Mouse (Mus musculus) lung, postnatal 0 days (tissue): ENCODE measurements at regions not wholly inside any gene's neighbourhood (a gene's known extent, or its start where the extent isn't known, plus 50 kb on each side); places are given as distances from the start of the nearest gene placed in this dataset.
"Not testable (repeated sequence)": the region's sequence is repeated elsewhere in the genome, so short reads cannot be mapped to it uniquely, and the experiment has no call there.

ENCODE experiments used
- ATAC-seq: fragments of 200-750 bp; cut with Nextera tagmentation; 2 replicates; pipeline ENCODE4 v1.8.0; 2017; ENCODE audit warnings: moderate library complexity
- DNase-seq: peaks from one replicate; pipeline ENCODE4 v3.0.0-alpha.2; 2016; ENCODE audit warnings: low spot score
- H3K27ac ChIP-seq: fragments of 300-500 bp; sonication (generic); 2 replicates; pipeline ENCODE4 v1.5.1; 2014; ENCODE audit warnings: antibody characterized with exemption, mild to moderate bottlenecking, low read length, mixed read lengths
- H3K27me3 ChIP-seq: fragments of 300-500 bp; sonication (generic); replicated peaks from 2 replicates; pipeline ENCODE4 v1.6.1; 2014; ENCODE audit warnings: low read length, mixed read lengths; ENCODE audit not compliant: insufficient read depth
- H3K36me3 ChIP-seq: fragments of 300-500 bp; sonication (generic); 2 replicates; pipeline ENCODE4 v1.6.1; 2014; ENCODE audit warnings: low read length, mixed read lengths; ENCODE audit not compliant: insufficient read depth
- H3K4me1 ChIP-seq: fragments of 300-500 bp; sonication (generic); 2 replicates; pipeline ENCODE4 v1.6.1; 2014; ENCODE audit warnings: antibody characterized with exemption, low read depth, low read length, mixed read lengths; ENCODE audit not compliant: insufficient read depth
- H3K4me2 ChIP-seq: fragments of 300-500 bp; sonication (generic); replicated peaks from 2 replicates; pipeline ENCODE4 v1.6.1; 2014; ENCODE audit warnings: low read depth, mild to moderate bottlenecking, low read length, moderate library complexity, mixed read lengths
- H3K4me3 ChIP-seq: fragments of 300-500 bp; sonication (generic); 2 replicates; pipeline ENCODE4 v1.5.1; 2014; ENCODE audit warnings: low read depth, low read length
- H3K9ac ChIP-seq: fragments of 300-500 bp; sonication (generic); replicated peaks from 2 replicates; pipeline ENCODE4 v1.6.1; 2014; ENCODE audit warnings: low read depth, mild to moderate bottlenecking
- H3K9me3 ChIP-seq: fragments of 300-500 bp; sonication (generic); 2 replicates; pipeline ENCODE4 v1.6.1; 2016; ENCODE audit warnings: low read length, mixed read lengths
- WGBS: fragments of 180-500 bp; shearing (Covaris S2); extraction: QIAGEN DNeasy Blood & Tissue Kit; methylation state at CpG from one replicate; pipeline ENCODE4 v1.1.7; 2014; 5-methylcytosine and 5-hydroxymethylcytosine counted together

DNA sequence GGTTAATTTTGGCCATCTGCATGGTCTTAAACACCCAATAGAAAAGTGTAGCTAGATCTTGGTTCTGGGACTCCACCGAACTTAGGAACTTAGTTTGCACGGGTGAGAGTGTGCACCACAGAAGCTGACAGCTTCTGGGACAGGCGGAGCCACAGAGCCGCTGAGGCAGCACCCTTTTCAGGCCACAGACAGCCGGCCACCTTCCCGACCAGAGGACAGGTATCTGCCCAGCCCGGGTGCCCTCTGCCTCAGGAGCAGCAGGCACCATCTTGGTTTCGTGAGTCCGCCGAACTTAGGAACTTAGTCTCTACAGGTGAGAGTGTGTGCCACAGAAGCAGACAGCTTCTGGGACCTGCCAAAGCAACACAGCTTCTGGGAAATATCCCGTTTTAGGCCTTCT lies 82.6 kb downstream of the Btbd35f22 start:
- not testable (repeated sequence) for DNase-seq, H3K9ac ChIP-seq, H3K4me1 ChIP-seq, H3K4me3 ChIP-seq, H3K27me3 ChIP-seq, H3K9me3 ChIP-seq, H3K27ac ChIP-seq, ATAC-seq, H3K36me3 ChIP-seq, H3K4me2 ChIP-seq
- WGBS = 63% methylated on average over 7 of the region's 11 CpGs

DNA sequence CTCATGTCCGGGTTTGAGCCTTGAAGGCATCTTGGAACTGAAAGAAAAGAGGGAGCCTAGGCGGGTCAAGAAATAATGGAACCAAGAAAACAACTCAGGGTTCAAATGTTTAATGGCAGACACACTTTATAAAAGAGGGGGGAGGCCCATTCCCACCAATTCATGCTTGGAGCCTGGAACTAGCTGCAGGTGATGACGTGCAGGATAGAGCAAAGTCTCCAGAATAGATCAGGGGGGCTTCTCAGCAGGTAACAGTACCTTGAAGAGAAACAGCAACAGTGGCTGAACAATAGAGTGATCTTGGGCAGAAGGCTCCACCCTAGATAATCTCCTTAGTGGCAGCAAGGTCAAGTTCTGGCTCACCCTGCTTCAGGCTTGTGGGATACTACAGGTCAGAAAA lies 100.5 kb downstream of the Btbd35f22 start:
- ATAC-seq, H3K9me3 ChIP-seq, H3K36me3 ChIP-seq, H3K27me3 ChIP-seq, H3K4me3 ChIP-seq, H3K4me2 ChIP-seq, H3K4me1 ChIP-seq, H3K27ac ChIP-seq, H3K9ac ChIP-seq: not testable (repeated sequence)
- DNase-seq = peak; percentile 3
- WGBS = 64% methylated on average over 1 of the region's 3 CpGs
